Mouse (Mus musculus) forebrain, embryonic 16.5 days (tissue): ENCODE results near the gene Lamb3. TPM values are rescaled to one million over a fixed set of nuclear protein-coding genes. Genes with fewer than 3 reads are reported as not detected.

Experiments
- ATAC-seq: fragments of 200-750 bp; cut with Nextera tagmentation; 2 replicates; pipeline ENCODE4 v1.8.0; 2017; ENCODE audit warnings: mild to moderate bottlenecking, moderate library complexity
- H3K27ac ChIP-seq: fragments of 300-500 bp; sonication (generic); 2 replicates; pipeline ENCODE4 v1.5.1; 2014; ENCODE audit warnings: low read length, control low read depth
- H3K27me3 ChIP-seq: fragments of 300-500 bp; sonication (generic); replicated peaks from 2 replicates; pipeline ENCODE4 v1.6.1; 2014; ENCODE audit warnings: low read length; ENCODE audit not compliant: control insufficient read depth, insufficient read depth
- H3K36me3 ChIP-seq: fragments of 300-500 bp; sonication (generic); 2 replicates; pipeline ENCODE4 v1.6.1; 2014; ENCODE audit not compliant: control insufficient read depth, insufficient read depth
- H3K4me1 ChIP-seq: fragments of 300-500 bp; sonication (generic); replicated peaks from 2 replicates; pipeline ENCODE4 v1.6.1; 2014; ENCODE audit warnings: low read length; ENCODE audit not compliant: control insufficient read depth, insufficient read depth
- H3K4me2 ChIP-seq: fragments of 300-500 bp; sonication (generic); 2 replicates; pipeline ENCODE4 v1.6.1; 2014; ENCODE audit warnings: mild to moderate bottlenecking, low read length, control low read depth
- H3K4me3 ChIP-seq: fragments of 300-500 bp; sonication (generic); replicated peaks from 2 replicates; pipeline ENCODE4 v1.5.1; 2014; ENCODE audit warnings: mild to moderate bottlenecking, low read length, control low read depth
- H3K9ac ChIP-seq: fragments of 300-500 bp; sonication (generic); replicated peaks from 2 replicates; pipeline ENCODE4 v1.6.1; 2014; ENCODE audit warnings: low read depth, low read length, control low read depth
- H3K9me3 ChIP-seq: fragments of 300-500 bp; sonication (generic); 2 replicates; pipeline ENCODE4 v1.6.1; 2016; ENCODE audit warnings: low read length; ENCODE audit not compliant: control insufficient read depth
- WGBS: fragments of 180-500 bp; shearing (Covaris S2); extraction: QIAGEN DNeasy Blood & Tissue Kit; methylation state at CpG from one replicate; pipeline ENCODE4 v1.1.7; 2014; 5-methylcytosine and 5-hydroxymethylcytosine counted together
- polyA plus RNA-seq: library from polyadenylated mRNA; unstranded; fragments of >200 nt; fragmentation: Nextera tagmentation; extraction: Ambion mirVana; gene quantifications from 2 replicates; pipeline ENCODE4 v1.2.1, GENCODE M21; 2015

The Lamb3 gene
- polyA plus RNA-seq, 1 experiment from 2014 or later = 0.58 TPM

GRCm38 (mm10) chr1:193174143-193174733 lies 33.3 kb upstream of the Lamb3 start:
- peak overlapping the region; percentile 84 for H3K4me2 ChIP-seq
- H3K4me3 ChIP-seq = peak overlapping the region; percentile 76
- WGBS = 94% methylated on average over 13 of the region's 13 CpGs
- peaks cover 22% of the 10 kb centered on the region for H3K4me1 ChIP-seq
- no peaks in the 10 kb centered on the region for H3K36me3 ChIP-seq
- no peaks in the 10 kb centered on the region for H3K9me3 ChIP-seq
- no peaks in the 10 kb centered on the region for H3K27me3 ChIP-seq
- no peak for ATAC-seq
- no peak overlapping the region for H3K27ac ChIP-seq
- H3K9ac ChIP-seq = peak overlapping the region; percentile 84

- no peaks in the 10 kb centered on the region for H3K4me1 ChIP-seq
- H3K9me3 ChIP-seq = no peaks in the 10 kb centered on the region
- WGBS = 83% methylated on average over 3 of the region's 3 CpGs
- no peaks in the 10 kb centered on the region for H3K36me3 ChIP-seq
- H3K9ac ChIP-seq = no peak overlapping the region
- no peak for ATAC-seq
- H3K27ac ChIP-seq = no peak overlapping the region
- 0 out of 2 replicates have a peak, but pooled peaks cover 3% of the 10 kb centered on the region for H3K27me3 ChIP-seq
- H3K4me2 ChIP-seq = no peak overlapping the region
- no peak overlapping the region for H3K4me3 ChIP-seq
Measured at GRCm38 (mm10) chr1:193181104-193181503, 26.4 kb upstream of the Lamb3 start.

GRCm38 (mm10) chr1:193188257-193188656 lies 19.2 kb upstream of the Lamb3 start:
- Histone ChIP-seq H3K36me3 (no peaks in the 10 kb centered on the region), H3K9me3 (no peaks in the 10 kb centered on the region), H3K27ac (peak overlapping the region; percentile 10; the same call in 1 of the 2 replicates), H3K4me3 (no peak overlapping the region), H3K4me1 (peaks cover 13% of the 10 kb centered on the region), H3K4me2 (no peak overlapping the region), H3K9ac (no peak overlapping the region), H3K27me3 (no peaks in the 10 kb centered on the region)
- ATAC-seq = no peak
- 92% methylated on average over 6 of the region's 6 CpGs for WGBS

DNA sequence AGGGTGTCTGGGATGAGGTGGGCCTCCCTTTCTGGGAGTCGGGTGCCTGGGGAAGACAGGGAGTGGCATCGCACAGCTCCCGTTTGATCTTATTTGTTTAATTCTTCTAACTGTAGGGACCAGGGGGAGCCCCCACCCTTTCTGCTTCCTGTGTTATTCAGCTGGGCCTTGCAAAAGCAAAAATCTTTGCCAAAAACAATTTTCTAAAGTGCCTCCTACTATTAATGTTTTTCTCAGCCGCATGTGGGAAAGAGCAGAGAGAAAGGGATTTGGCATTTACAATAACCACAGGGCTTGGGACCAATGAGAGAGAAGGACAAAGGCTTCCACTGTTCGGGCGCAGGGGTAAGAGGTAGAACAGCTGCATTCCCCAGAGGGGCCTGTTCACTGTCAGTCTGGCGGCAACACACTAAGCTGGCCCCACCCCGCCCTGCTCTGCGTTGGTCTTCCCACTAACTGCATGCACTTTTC lies 18.3 kb upstream of the Lamb3 start:
- Histone ChIP-seq H3K27ac (peak overlapping the region; percentile 45), H3K4me1 (peaks cover 13% of the 10 kb centered on the region), H3K9ac (no peak overlapping the region), H3K27me3 (no peaks in the 10 kb centered on the region), H3K36me3 (no peaks in the 10 kb centered on the region), H3K9me3 (no peaks in the 10 kb centered on the region), H3K4me2 (no peak overlapping the region), H3K4me3 (no peak overlapping the region)
- ATAC-seq = peak; percentile 98
- WGBS = 16% methylated on average over 9 of the region's 9 CpGs

DNA sequence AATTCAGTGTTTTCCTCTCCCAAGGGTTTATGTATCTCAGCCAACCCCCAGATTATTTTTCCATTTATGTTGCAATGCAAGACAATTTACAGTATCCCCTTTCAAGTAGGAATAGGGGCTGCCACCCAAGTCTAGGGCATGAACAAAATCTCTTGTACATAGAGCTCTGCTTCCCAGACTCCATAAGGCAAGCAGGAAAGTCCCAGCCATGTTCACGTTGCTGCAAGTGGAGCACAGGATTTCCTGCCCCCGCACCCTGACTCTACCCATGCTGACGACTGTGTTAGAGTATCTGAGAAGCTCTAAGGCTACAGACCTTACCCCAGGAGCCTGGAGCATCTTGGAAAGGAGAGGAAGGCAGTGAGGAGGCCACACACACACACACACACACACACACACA lies 17.7 kb upstream of the Lamb3 start:
- no peaks in the 10 kb centered on the region for H3K9me3 ChIP-seq
- H3K27me3 ChIP-seq = no peaks in the 10 kb centered on the region
- H3K4me3 ChIP-seq = no peak overlapping the region
- peaks cover 13% of the 10 kb centered on the region for H3K4me1 ChIP-seq
- peak; percentile 4; the same call in 1 of the 2 replicates for ATAC-seq
- H3K9ac ChIP-seq = no peak overlapping the region
- 58% methylated on average over 3 of the region's 3 CpGs for WGBS
- peak overlapping the region; percentile 45 for H3K27ac ChIP-seq
- no peaks in the 10 kb centered on the region for H3K36me3 ChIP-seq
- no peak overlapping the region for H3K4me2 ChIP-seq

DNA sequence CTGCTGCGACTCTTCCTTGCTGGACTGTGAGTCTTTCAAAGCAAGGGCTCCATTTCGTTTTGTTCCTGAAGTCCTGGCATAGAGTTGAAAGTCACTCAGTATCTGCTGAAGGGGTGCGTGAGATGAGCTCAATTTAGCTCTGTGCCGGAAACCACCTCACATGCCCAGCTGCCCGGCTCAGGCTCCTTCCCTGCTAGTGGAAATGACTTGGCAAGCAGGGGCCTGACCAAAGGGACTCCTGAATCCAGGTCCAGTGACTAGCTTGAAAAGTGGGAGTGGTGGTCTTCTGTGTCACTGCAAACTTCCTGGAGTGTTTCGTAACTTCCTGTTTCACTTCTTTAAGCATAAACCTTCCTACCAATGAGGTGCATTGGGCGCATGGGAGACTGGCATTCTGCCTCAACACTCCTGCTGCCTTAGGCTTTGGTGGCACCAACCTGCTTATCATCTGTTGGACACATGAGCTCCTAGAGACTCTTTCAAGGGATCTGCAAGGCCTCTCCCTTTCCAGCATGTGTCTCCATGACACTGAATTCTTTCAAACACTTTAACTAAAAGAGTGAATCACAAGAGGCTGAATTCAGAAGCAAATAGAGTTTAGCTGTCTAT lies 15.7 kb upstream of the Lamb3 start:
- no peak for ATAC-seq
- H3K27ac ChIP-seq = no peak overlapping the region
- H3K9ac ChIP-seq = no peak overlapping the region
- H3K9me3 ChIP-seq = no peaks in the 10 kb centered on the region
- no peaks in the 10 kb centered on the region for H3K36me3 ChIP-seq
- 89% methylated on average over 7 of the region's 7 CpGs for WGBS
- peaks cover 13% of the 10 kb centered on the region for H3K4me1 ChIP-seq
- H3K4me3 ChIP-seq = no peak overlapping the region
- no peak overlapping the region for H3K4me2 ChIP-seq
- no peaks in the 10 kb centered on the region for H3K27me3 ChIP-seq

DNA sequence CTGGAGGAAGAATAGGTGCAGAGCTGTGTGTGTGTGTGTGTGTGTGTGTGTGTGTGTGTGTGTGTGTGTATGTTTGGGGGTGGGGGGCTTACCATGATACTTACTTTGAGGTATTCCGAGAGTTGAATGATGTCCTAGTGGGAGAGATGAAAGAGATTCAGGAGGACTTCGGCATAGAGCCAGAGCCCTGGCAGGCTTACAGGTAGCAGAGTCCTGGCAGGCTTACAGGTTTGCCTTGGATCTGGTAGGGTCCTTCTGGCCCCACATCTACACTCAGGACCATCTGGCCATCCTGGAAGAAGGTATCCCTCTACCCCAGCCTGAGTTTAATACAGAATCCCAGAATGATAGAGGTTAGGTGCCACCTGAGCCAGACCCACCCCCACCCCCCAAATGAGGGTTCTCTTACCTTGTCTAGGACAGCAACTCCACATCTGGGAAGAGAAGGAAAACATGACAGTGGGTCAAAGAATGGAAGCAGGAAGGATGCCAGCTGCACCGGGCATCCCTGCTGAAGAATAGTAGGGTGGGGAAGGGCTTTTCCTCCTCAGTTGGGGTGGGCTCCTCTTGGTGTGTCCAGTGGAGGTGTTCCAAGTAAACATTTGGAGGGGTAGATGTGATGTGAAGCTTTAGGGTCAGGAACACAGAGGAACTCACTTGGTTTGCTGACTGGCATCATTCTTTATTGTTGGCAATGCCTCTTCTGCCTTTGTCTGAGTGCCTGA lies 12.9 kb upstream of the Lamb3 start:
- Histone ChIP-seq H3K4me1 (peaks cover 3% of the 10 kb centered on the region), H3K4me3 (no peak overlapping the region), H3K4me2 (no peak overlapping the region), H3K27ac (no peak overlapping the region), H3K9me3 (no peaks in the 10 kb centered on the region), H3K36me3 (no peaks in the 10 kb centered on the region), H3K27me3 (no peaks in the 10 kb centered on the region), H3K9ac (no peak overlapping the region)
- 69% methylated on average over 3 of the region's 3 CpGs for WGBS
- ATAC-seq = no peak

DNA sequence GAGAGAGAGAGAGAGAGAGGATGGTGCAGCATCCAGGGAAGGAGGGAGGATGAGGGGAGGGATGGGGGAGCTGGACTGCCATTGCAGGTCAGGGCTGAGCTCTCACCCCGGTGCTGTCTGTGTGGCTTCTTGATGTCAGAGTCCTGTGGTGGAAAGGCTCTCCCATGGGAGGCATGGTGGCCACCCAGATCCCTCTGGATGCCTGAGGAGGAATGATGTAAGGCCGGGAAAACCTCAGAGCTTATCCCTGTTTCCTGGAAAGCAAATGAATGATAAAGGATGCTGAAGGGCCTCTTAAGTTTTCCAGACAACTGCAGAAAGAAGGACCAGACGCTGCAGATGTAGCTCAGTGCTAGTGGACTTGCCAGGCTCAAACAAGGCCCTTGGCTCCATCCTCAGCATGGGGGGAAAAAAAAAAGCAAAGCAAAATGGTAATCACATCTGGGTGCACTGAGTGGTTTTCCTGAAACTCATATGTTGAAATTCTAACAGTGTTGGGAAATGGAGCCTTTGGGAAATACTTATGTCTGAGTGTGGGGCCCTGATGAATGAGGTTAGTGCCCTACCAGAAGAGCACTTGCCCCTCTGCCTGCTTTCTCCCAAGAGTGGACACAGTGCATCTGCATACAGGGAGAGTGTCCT lies 12.2 kb upstream of the Lamb3 start:
- WGBS = 63% methylated on average over 3 of the region's 3 CpGs
- Histone ChIP-seq H3K27me3 (no peaks in the 10 kb centered on the region), H3K4me3 (no peak overlapping the region), H3K4me1 (no peaks in the 10 kb centered on the region; the same call in 1 of the 2 replicates), H3K36me3 (no peaks in the 10 kb centered on the region), H3K9ac (no peak overlapping the region), H3K9me3 (no peaks in the 10 kb centered on the region), H3K27ac (no peak overlapping the region), H3K4me2 (no peak overlapping the region)
- no peak for ATAC-seq
